Mouse (Mus musculus) CH12.LX (cell line): ENCODE measurements around the gene Ralb. TPM values are rescaled to one million over a fixed set of nuclear protein-coding genes. Genes with fewer than 3 reads are reported as not detected.

Source experiments
- DNase-seq: peaks from one replicate; pipeline ENCODE4 v3.0.0-alpha.2; 2013; ENCODE audit errors: extremely low read depth
- H3K27ac ChIP-seq: 2 replicates; pipeline ENCODE4 v1.5.1; 2012; ENCODE audit warnings: low read depth, mild to moderate bottlenecking, control low read depth, moderate library complexity; ENCODE audit not compliant: insufficient read depth
- H3K27me3 ChIP-seq: replicated peaks from 2 replicates; pipeline ENCODE3; 2012; ENCODE audit warnings: inconsistent platforms
- H3K36me3 ChIP-seq, 2 experiments: replicated peaks in 1 of 2; 2 replicates each; pipeline versions ENCODE3 to v1.6.1; 2012; ENCODE audit warnings: inconsistent platforms in 1 of 2, low read length in 1 of 2, mild to moderate bottlenecking in 1 of 2, mixed read lengths in 1 of 2, moderate library complexity in 1 of 2; ENCODE audit not compliant: control insufficient read depth in 1 of 2, insufficient read depth in 1 of 2
- H3K4me1 ChIP-seq, 2 experiments: 2 replicates each; pipeline ENCODE4 v1.6.1; 2012; ENCODE audit warnings: inconsistent platforms in 1 of 2, moderate library complexity in 1 of 2; ENCODE audit not compliant: insufficient read depth in 2 of 2, control insufficient read depth in 1 of 2
- H3K4me2 ChIP-seq: 2 replicates; pipeline ENCODE4 v1.6.1; 2012; ENCODE audit warnings: low read depth, mild to moderate bottlenecking, control low read depth; ENCODE audit not compliant: poor library complexity, insufficient read depth, severe bottlenecking
- H3K4me3 ChIP-seq, 3 experiments: fragments of 150-350 bp in 1 of 3; sonication (generic) in 1 of 3; replicated peaks in 1 of 3; 2 replicates each; pipeline versions ENCODE3 to v1.5.1; 2011 to 2012; ENCODE audit warnings: low read depth in 2 of 3, low read length in 2 of 3, mild to moderate bottlenecking in 2 of 3, moderate library complexity in 2 of 3, control low read depth in 1 of 3, improper control_type of control experiment in 1 of 3, inconsistent platforms in 1 of 3, mixed read lengths in 1 of 3; ENCODE audit not compliant: poor library complexity in 1 of 3
- H3K79me2 ChIP-seq: replicated peaks from 2 replicates; pipeline ENCODE4 v1.6.1; 2012; ENCODE audit warnings: mild to moderate bottlenecking, moderate library complexity; ENCODE audit not compliant: control insufficient read depth, poor library complexity, insufficient read depth, severe bottlenecking; ENCODE audit errors: extremely low read depth
- H3K9ac ChIP-seq: 2 replicates; pipeline ENCODE4 v1.6.1; 2012; ENCODE audit warnings: low read depth, mild to moderate bottlenecking, control low read depth, moderate library complexity; ENCODE audit not compliant: insufficient read depth
- H3K9me3 ChIP-seq: replicated peaks from 2 replicates; pipeline ENCODE3; 2012; ENCODE audit warnings: low read length, inconsistent platforms, mixed read lengths
- CHD1 ChIP-seq: IDR thresholded peaks from 2 replicates; pipeline ENCODE4 v1.6.1; 2012; ENCODE audit warnings: low read depth, low read length, improper control_type of control experiment, inconsistent platforms
- CHD2 ChIP-seq: IDR thresholded peaks from 2 replicates; pipeline ENCODE4 v1.6.1; 2011; ENCODE audit warnings: low read length, improper control_type of control experiment
- CTCF ChIP-seq, 2 experiments: IDR thresholded peaks in 1 of 2; conservative IDR thresholded peaks in 1 of 2; 2 replicates each; pipeline ENCODE4 v1.5.1; 2011 to 2012; ENCODE audit warnings: low read depth in 2 of 2, low read length in 2 of 2, improper control_type of control experiment in 1 of 2, inconsistent platforms in 1 of 2, mild to moderate bottlenecking in 1 of 2, moderate library complexity in 1 of 2
- E2F4 ChIP-seq: IDR thresholded peaks from 2 replicates; pipeline ENCODE4 v1.6.1; 2011; ENCODE audit warnings: low read depth, low read length, improper control_type of control experiment; ENCODE audit not compliant: insufficient replicate concordance
- GABPA ChIP-seq: IDR thresholded peaks from 2 replicates; pipeline ENCODE4 v1.6.1; 2012; ENCODE audit warnings: low read depth, low read length, improper control_type of control experiment, inconsistent platforms; ENCODE audit not compliant: insufficient replicate concordance
- HCFC1 ChIP-seq: IDR thresholded peaks from 2 replicates; pipeline ENCODE4 v1.6.1; 2012; ENCODE audit warnings: low read depth, mild to moderate bottlenecking, inconsistent platforms, low read length, improper control_type of control experiment
- MAX ChIP-seq: IDR thresholded peaks from 2 replicates; pipeline ENCODE4 v1.6.1; 2011; ENCODE audit warnings: low read length, improper control_type of control experiment
- MAZ ChIP-seq: IDR thresholded peaks from 2 replicates; pipeline ENCODE4 v1.6.1; 2012; ENCODE audit warnings: low read depth, mild to moderate bottlenecking, inconsistent platforms, low read length, improper control_type of control experiment, moderate library complexity
- MEF2A ChIP-seq: IDR thresholded peaks from 2 replicates; pipeline ENCODE4 v1.6.1; 2014; ENCODE audit warnings: low read depth, mild to moderate bottlenecking, inconsistent platforms, low read length, improper control_type of control experiment, borderline replicate concordance
- MXI1 ChIP-seq: IDR thresholded peaks from 2 replicates; pipeline ENCODE4 v1.6.1; 2011; ENCODE audit warnings: mild to moderate bottlenecking, low read depth, low read length, improper control_type of control experiment
- NELFE ChIP-seq: IDR thresholded peaks from 2 replicates; pipeline ENCODE4 v1.6.1; 2011; ENCODE audit warnings: low read depth, low read length, improper control_type of control experiment
- NRF1 ChIP-seq: IDR thresholded peaks from 2 replicates; pipeline ENCODE4 v1.6.1; 2014; ENCODE audit warnings: low read depth, mild to moderate bottlenecking, inconsistent platforms, low read length, improper control_type of control experiment, moderate library complexity
- PAX5 ChIP-seq: IDR thresholded peaks from 2 replicates; pipeline ENCODE4 v1.6.1; 2012; ENCODE audit warnings: low read length, inconsistent platforms, mixed read lengths
- RAD21 ChIP-seq: IDR thresholded peaks from 2 replicates; pipeline ENCODE4 v1.6.1; 2011; ENCODE audit warnings: low read depth, mild to moderate bottlenecking, low read length, improper control_type of control experiment, moderate library complexity
- RCOR1 ChIP-seq: conservative IDR thresholded peaks from 2 replicates; pipeline ENCODE4 v1.6.1; 2012; ENCODE audit warnings: low read depth, mild to moderate bottlenecking, inconsistent platforms, low read length, improper control_type of control experiment
- SIN3A ChIP-seq: IDR thresholded peaks from 2 replicates; pipeline ENCODE4 v1.6.1; 2012; ENCODE audit warnings: low read length, improper control_type of control experiment, inconsistent platforms
- USF1 ChIP-seq: IDR thresholded peaks from 2 replicates; pipeline ENCODE4 v1.6.1; 2014; ENCODE audit warnings: low read depth, mild to moderate bottlenecking, inconsistent platforms, low read length, improper control_type of control experiment
- ZC3H11A ChIP-seq: IDR thresholded peaks from 2 replicates; pipeline ENCODE4 v1.6.1; 2012; ENCODE audit warnings: low read depth, mild to moderate bottlenecking, inconsistent platforms, low read length, improper control_type of control experiment
- ZKSCAN1 ChIP-seq: IDR thresholded peaks from 2 replicates; pipeline ENCODE4 v1.6.1; 2012; ENCODE audit warnings: low read depth, inconsistent platforms, low read length, improper control_type of control experiment, borderline replicate concordance
- dilution Hi-C: fragments of 300-500 bp; cut with MboI; formaldehyde crosslinking; loops from 2 replicates; pipeline ENCODE4 v1.14.3; 2020; ENCODE audit warnings: low sequenced_read_pairs; ENCODE audit not compliant: extremely low pct_unique_long_range_greater_than_20kb, extremely low pct_ligation_motif_present
- in situ Hi-C: fragments of 300-500 bp; cut with MboI; formaldehyde crosslinking; loops from 3 replicates; pipeline ENCODE4 v1.14.3; 2019; ENCODE audit warnings: low sequenced_read_pairs, low pct_ligation_motif_present, low pct_unique_long_range_greater_than_20kb, mixed read lengths
- polyA plus RNA-seq: library from polyadenylated mRNA; unstranded; fragments of >175 nt; gene quantifications from 2 replicates; pipeline ENCODE4 v1.2.1, GENCODE M21; 2012; ENCODE audit warnings: low read depth; ENCODE audit not compliant: insufficient read length
- total RNA-seq, 2 experiments: library from RNA; depleted of rRNA; stranded (reverse); fragments of 300-350 nt in 1 of 2; fragments of >200 nt in 1 of 2; gene quantifications; 2 replicates each; pipeline ENCODE4 v1.2.3; 2012 to 2014

Ralb gene
- total and polyA plus RNA-seq, 3 experiments, result 18.2 to 28.7 (median 22.9) TPM

- Histone ChIP-seq H3K27me3 (no peaks in the 10 kb centered on the region), H3K9me3 (peaks cover 17% of the 10 kb centered on the region), H3K4me2 (no peak overlapping the region), H3K4me1 (peaks cover 7 to 16% of the 10 kb centered on the region in 2 experiments), H3K27ac (no peak overlapping the region), H3K36me3 (peaks cover 0 to 21% of the 10 kb centered on the region in 2 experiments), H3K4me3 (no peak overlapping the region), H3K9ac (no peak overlapping the region), H3K79me2 (no peaks in the 10 kb centered on the region)
- dilution Hi-C loops, result no loop called here
- no peak for DNase-seq
- in situ Hi-C loops, result no loop called here
- TF ChIP-seq MAZ, result no peak
- no peak for TF ChIP-seq MAX
- TF ChIP-seq MXI1, result no peak
- TF ChIP-seq CTCF (conservative IDR thresholded peaks at IDR 0.05 in 1 of 2, IDR thresholded peaks at IDR 0.05 in 1 of 2; ENCODE audit: low read depth in 2 of 2, low read length in 2 of 2), result no peak
- no peak for TF ChIP-seq RAD21
- no peak for TF ChIP-seq ZKSCAN1
- TF ChIP-seq HCFC1, result no peak
- no peak for TF ChIP-seq CHD1
- no peak for TF ChIP-seq GABPA
- TF ChIP-seq PAX5, result no peak
- TF ChIP-seq MEF2A, result no peak
- no peak for TF ChIP-seq NELFE
- no peak for TF ChIP-seq E2F4
- TF ChIP-seq NRF1, result no peak
- TF ChIP-seq SIN3A, result no peak
- no peak for TF ChIP-seq RCOR1
- TF ChIP-seq ZC3H11A, result no peak
- TF ChIP-seq CHD2, result no peak
- no peak for TF ChIP-seq USF1
Measured at GRCm38 (mm10) chr1:119523826-119524225, 19.2 kb upstream of the Ralb start.

- in situ Hi-C loops (no loop called here), dilution Hi-C loops (no loop called here)
- Histone ChIP-seq H3K4me1 (peaks cover 7 to 16% of the 10 kb centered on the region in 2 experiments), H3K4me2 (no peak overlapping the region), H3K9me3 (peaks cover 15% of the 10 kb centered on the region), H3K27ac (no peak overlapping the region), H3K4me3 (no peak overlapping the region), H3K36me3 (peaks cover 0 to 17% of the 10 kb centered on the region in 2 experiments), H3K27me3 (no peaks in the 10 kb centered on the region), H3K79me2 (no peaks in the 10 kb centered on the region), H3K9ac (no peak overlapping the region)
- no peak for TF ChIP-seq MAZ
- TF ChIP-seq PAX5, result no peak
- DNase-seq, result no peak
Measured at GRCm38 (mm10) chr1:119523369-119523768, 18.8 kb upstream of the Ralb start.
